Mouse (Mus musculus): ENCODE data around the gene Gm3696. TPM values are rescaled to one million over a fixed set of nuclear protein-coding genes. Genes with fewer than 3 reads are reported as not detected.

The Gm3696 gene
- not detected for total RNA-seq (2023)

DNA sequence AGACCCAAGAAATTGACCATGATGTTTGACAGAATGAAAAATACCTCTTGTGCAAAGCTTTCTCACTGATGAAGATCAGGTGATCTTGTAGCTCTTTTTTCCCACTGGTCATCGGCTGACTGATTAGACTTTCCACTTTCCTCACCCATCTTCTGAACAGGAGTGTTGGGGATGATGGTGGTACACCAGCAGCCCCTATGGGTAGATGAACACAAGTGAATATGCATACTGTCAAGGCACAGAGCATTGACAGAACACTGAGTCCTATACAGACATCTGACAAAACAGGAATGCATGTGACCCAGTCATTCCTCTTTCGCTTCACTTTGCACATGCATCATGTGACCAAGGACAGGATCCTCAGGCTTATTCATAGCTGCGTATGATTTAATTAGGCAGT is at the start of gene Gm3696:
Gene Gm3696, minus strand, starts transcription at position 101 of the 400 bp plus-strand sequence.

DNA sequence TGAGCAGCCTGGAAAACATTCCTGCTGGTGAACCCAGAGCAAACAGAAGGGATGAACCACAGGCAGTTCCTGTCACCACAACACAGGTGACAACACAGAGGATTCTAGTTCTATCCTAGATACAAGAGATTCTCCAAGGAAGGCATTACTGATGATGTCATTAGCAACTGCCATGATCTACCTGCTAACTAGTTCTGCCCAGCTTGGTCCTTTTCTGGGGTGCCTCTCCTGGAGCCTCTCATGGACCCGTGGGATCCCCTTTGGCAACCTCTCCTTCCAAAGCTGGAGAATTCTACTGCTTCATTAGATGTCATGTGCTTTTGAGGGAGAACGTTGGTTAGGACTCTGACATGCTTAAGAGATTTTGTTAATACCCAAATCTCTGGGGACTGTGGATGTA is 24.9 kb upstream of the Gm3696 start, which contains the start of gene Gm6676:
Gene Gm6676, minus strand, starts transcription at position 101 of the 400 bp plus-strand sequence.

GRCm38 (mm10) chr14:7044870-7045269 is 55.6 kb downstream of the Gm3696 start, which contains the start of gene Gm3685:
Gene Gm3685, minus strand, starts transcription at chr14:7044970.

Other genes with a start within 250 kb of the Gm3696 start
- not detected for gene Gm3667, start 210.7 kb downstream of the Gm3696 start, total RNA-seq (2023)
- gene Gm6356, start 126.8 kb downstream of the Gm3696 start, total RNA-seq (2023): not detected
- not detected for gene Gm10406, start 73.2 kb downstream of the Gm3696 start, total RNA-seq (2023)
- gene Gm3685, start 55.7 kb downstream of the Gm3696 start, total RNA-seq (2023): not detected
- gene Gm6676, start 24.8 kb upstream of the Gm3696 start, total RNA-seq (2023): not detected
- gene Gm3512, start 73.9 kb upstream of the Gm3696 start, total RNA-seq (2023): not detected
- not detected for gene Gm16434, start 93.9 kb upstream of the Gm3696 start, total RNA-seq (2023)
- not detected for gene Gm3727, start 164.1 kb upstream of the Gm3696 start, total RNA-seq (2023)
- under 1 TPM in 1 of 2 experiments, not detected in 1; 0.27 TPM for gene Gm3739, start 214.4 kb upstream of the Gm3696 start, total RNA-seq (2023)
- not detected for gene Gm5797, start 231.8 kb upstream of the Gm3696 start, total RNA-seq (2023)